Mouse (Mus musculus): Measurements from ENCODE around the gene Dnajc14. TPM values are rescaled to one million over a fixed set of nuclear protein-coding genes. Genes with fewer than 3 reads are reported as not detected.

Dnajc14 gene
- polyA plus RNA-seq (2012; rRNA removed), result 27.9 and 30.6 TPM in 2 replicates

GRCm38 (mm10) chr10:128803771-128804270 is at the start of gene Dnajc14:
Dnajc14 (plus strand) TSS chr10:128804062.

DNA sequence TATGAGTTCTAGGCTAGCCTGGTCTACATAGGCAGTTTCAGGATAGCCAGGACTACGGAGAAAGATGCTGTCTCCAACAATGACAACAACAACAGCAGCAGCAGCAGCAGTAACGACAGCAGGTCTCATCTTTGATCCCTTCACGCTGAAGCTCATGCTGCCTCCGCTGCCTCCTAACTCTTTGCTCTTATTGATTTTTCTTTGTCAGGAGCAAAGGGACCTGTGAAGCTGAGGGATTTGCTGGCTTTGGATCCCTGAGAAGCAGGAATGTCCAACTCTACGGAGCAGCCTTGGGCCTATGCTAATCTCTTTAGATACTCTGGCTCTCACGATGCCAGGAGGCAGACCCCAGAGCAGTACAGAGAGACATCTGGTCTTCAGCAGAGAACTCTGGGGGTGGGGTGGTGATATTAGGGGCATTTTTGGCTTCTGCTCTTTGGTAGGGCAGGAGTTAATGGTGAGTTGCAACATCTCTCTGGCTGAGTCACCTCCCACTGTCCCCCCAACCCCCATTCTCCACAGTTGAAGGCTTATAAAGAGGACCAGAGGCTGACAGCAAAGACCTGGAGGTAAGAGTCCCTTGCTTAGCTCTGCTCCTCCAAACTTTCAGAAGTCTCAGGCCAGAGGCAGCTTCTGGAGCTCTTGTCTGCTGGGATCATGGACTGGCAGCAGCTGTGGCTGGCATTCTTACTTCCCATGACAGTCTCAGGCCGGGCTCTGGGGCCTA is 13.3 kb upstream of the Dnajc14 start, which contains the start of gene Mmp19:
TSS of gene Mmp19 (plus strand) at position 513 of the 727 bp plus-strand sequence.

GRCm38 (mm10) chr10:128804271-128805091 is 619 bp downstream of the Dnajc14 start, which contains the start of gene Tmem198b:
Tmem198b (minus strand) TSS chr10:128804370.

DNA sequence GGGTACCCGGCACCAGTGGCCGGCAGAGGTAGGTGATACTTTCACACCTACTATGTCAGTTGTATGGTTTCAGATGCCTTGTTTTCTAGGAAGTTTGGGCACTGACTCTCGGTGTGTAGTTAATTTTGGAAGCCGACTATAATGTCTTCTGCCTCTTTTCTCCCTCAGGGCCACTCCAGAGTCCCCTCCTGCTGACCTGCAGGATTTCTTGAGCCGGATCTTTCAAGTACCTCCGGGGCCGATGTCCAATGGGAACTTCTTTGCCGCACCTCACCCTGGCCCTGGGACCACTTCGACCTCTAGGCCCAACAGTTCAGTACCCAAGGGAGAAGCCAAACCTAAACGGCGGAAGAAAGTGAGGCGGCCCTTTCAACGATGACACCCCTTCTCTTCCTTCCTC is 13.2 kb downstream of the Dnajc14 start, which contains the start of gene Sarnp:
TSS of gene Sarnp (plus strand) at position 301 of the 400 bp plus-strand sequence.

GRCm38 (mm10) chr10:128821358-128822056 is 17.6 kb downstream of the Dnajc14 start, which contains the start of gene Ormdl2:
Ormdl2 (minus strand) TSS chr10:128821645.

Other genes starting within 250 kb of the Dnajc14 start
- gene Pa2g4, start 238.1 kb upstream of the Dnajc14 start, polyA plus RNA-seq (2012; rRNA removed), result 155 and 169 TPM in 2 replicates
- 0.85 and 5.3 TPM in 2 replicates for gene Erbb3, start 214.4 kb upstream of the Dnajc14 start, polyA plus RNA-seq (2012; rRNA removed)
- gene Rps26, start 177.3 kb upstream of the Dnajc14 start, polyA plus RNA-seq (2012; rRNA removed), result 1,129 and 1,158 TPM in 2 replicates
- 20.6 and 21.6 TPM in 2 replicates for gene Ikzf4, start 158.1 kb upstream of the Dnajc14 start, polyA plus RNA-seq (2012; rRNA removed)
- gene Suox, start 130.0 kb upstream of the Dnajc14 start, polyA plus RNA-seq (2012; rRNA removed), result 11.9 and 12.8 TPM in 2 replicates
- 99.1 and 109 TPM in 2 replicates for gene Rab5b, start 107.8 kb upstream of the Dnajc14 start, polyA plus RNA-seq (2012; rRNA removed)
- gene Pmel, start 99.9 kb upstream of the Dnajc14 start, polyA plus RNA-seq (2012; rRNA removed), result 0.32 and 2.9 TPM in 2 replicates
- 42.0 and 48.0 TPM in 2 replicates for gene Cdk2, start 99.0 kb upstream of the Dnajc14 start, polyA plus RNA-seq (2012; rRNA removed)
- 9.1 and 13.5 TPM in 2 replicates for gene Dgka, start 59.2 kb upstream of the Dnajc14 start, polyA plus RNA-seq (2012; rRNA removed)
- gene Pym1, start 56.2 kb upstream of the Dnajc14 start, polyA plus RNA-seq (2012; rRNA removed), result 67.1 and 67.8 TPM in 2 replicates
- gene Mmp19, start 13.2 kb upstream of the Dnajc14 start, polyA plus RNA-seq (2012; rRNA removed), result 0.69 and 0.94 TPM in 2 replicates
- 25.4 and 29.3 TPM in 2 replicates for gene Tmem198b, start 308 bp downstream of the Dnajc14 start, polyA plus RNA-seq (2012; rRNA removed)
- 110 and 120 TPM in 2 replicates for gene Sarnp, start 13.3 kb downstream of the Dnajc14 start, polyA plus RNA-seq (2012; rRNA removed)
- 28.1 and 30.3 TPM in 2 replicates for gene Ormdl2, start 17.6 kb downstream of the Dnajc14 start, polyA plus RNA-seq (2012; rRNA removed)
- gene Gdf11, start 87.7 kb downstream of the Dnajc14 start, polyA plus RNA-seq (2012; rRNA removed), result 13.5 and 14.0 TPM in 2 replicates
- gene Cd63, start 96.9 kb downstream of the Dnajc14 start, polyA plus RNA-seq (2012; rRNA removed), result 92.6 and 159 TPM in 2 replicates
- gene Rdh5, start 118.8 kb downstream of the Dnajc14 start, polyA plus RNA-seq (2012; rRNA removed), result 17.9 and 20.8 TPM in 2 replicates
- 315 and 318 TPM in 2 replicates for gene Bloc1s1, start 120.0 kb downstream of the Dnajc14 start, polyA plus RNA-seq (2012; rRNA removed)
- 4.4 and 11.0 TPM in 2 replicates for gene Itga7, start 129.8 kb downstream of the Dnajc14 start, polyA plus RNA-seq (2012; rRNA removed)
- not detected in 2 replicates for gene Mettl7b, start 156.9 kb downstream of the Dnajc14 start, polyA plus RNA-seq (2012; rRNA removed)
- gene Olfr9, start 185.4 kb downstream of the Dnajc14 start, polyA plus RNA-seq (2012; rRNA removed), result not detected in 2 replicates
- not detected in 2 replicates for gene Olfr763, start 206.7 kb downstream of the Dnajc14 start, polyA plus RNA-seq (2012; rRNA removed)
- not detected in 2 replicates for gene Olfr764-ps1, start 235.8 kb downstream of the Dnajc14 start, polyA plus RNA-seq (2012; rRNA removed)
- gene Olfr765, start 245.9 kb downstream of the Dnajc14 start, polyA plus RNA-seq (2012; rRNA removed), result not detected in 2 replicates